Mouse (Mus musculus): ENCODE results near the gene Vti1a. TPM values are rescaled to one million over a fixed set of nuclear protein-coding genes. Genes with fewer than 3 reads are reported as not detected.

The Vti1a gene
- polyA plus RNA-seq, 1 experiment from 2014 or later, result 22.8 TPM

- H3K27ac ChIP-seq (ENCODE audit: low read depth, low read length), result no peak overlapping the region
- H3K4me2 ChIP-seq (ENCODE audit: low read length), result no peak overlapping the region
- WGBS, result 96% methylated on average over 4 of the region's 4 CpGs
- H3K4me3 ChIP-seq (ENCODE audit: low read depth, low read length), result no peak overlapping the region
- DNase-seq (ENCODE audit: low spot score), result no peak
- no peak overlapping the region for H3K9ac ChIP-seq (ENCODE audit: low read length)
- peaks cover 11% of the 10 kb centered on the region for H3K4me1 ChIP-seq (ENCODE audit: control insufficient read depth, insufficient read depth, low read length)
- H3K9me3 ChIP-seq (replicated peaks; ENCODE audit: control insufficient read depth, low read length), result no peaks in the 10 kb centered on the region
- ATAC-seq, result no peak
- H3K36me3 ChIP-seq (ENCODE audit: control insufficient read depth, insufficient read depth, low read length), result no peaks in the 10 kb centered on the region
- H3K27me3 ChIP-seq (replicated peaks; ENCODE audit: control insufficient read depth, insufficient read depth, low read length), result peaks cover 7% of the 10 kb centered on the region; the same call in 1 of the 2 replicates
Observed at GRCm38 (mm10) chr19:55377465-55377864, 61.4 kb downstream of the Vti1a start.

- H3K9me3 ChIP-seq (replicated peaks; ENCODE audit: control insufficient read depth, low read length), result no peaks in the 10 kb centered on the region
- no peaks in the 10 kb centered on the region for H3K36me3 ChIP-seq (ENCODE audit: control insufficient read depth, insufficient read depth, low read length)
- no peak overlapping the region for H3K9ac ChIP-seq (ENCODE audit: low read length)
- no peak overlapping the region for H3K4me2 ChIP-seq (ENCODE audit: low read length)
- peaks cover 11% of the 10 kb centered on the region for H3K4me1 ChIP-seq (ENCODE audit: control insufficient read depth, insufficient read depth, low read length)
- no peak overlapping the region for H3K27ac ChIP-seq (ENCODE audit: low read depth, low read length)
- H3K4me3 ChIP-seq (ENCODE audit: low read depth, low read length), result no peak overlapping the region
- no peak for DNase-seq (ENCODE audit: low spot score)
- WGBS, result 63% methylated on average over 2 of the region's 2 CpGs
- peaks cover 14% of the 10 kb centered on the region; the same call in 1 of the 2 replicates for H3K27me3 ChIP-seq (replicated peaks; ENCODE audit: control insufficient read depth, insufficient read depth, low read length)
- no peak for ATAC-seq
Observed at GRCm38 (mm10) chr19:55378884-55379283, 62.8 kb downstream of the Vti1a start.

DNA sequence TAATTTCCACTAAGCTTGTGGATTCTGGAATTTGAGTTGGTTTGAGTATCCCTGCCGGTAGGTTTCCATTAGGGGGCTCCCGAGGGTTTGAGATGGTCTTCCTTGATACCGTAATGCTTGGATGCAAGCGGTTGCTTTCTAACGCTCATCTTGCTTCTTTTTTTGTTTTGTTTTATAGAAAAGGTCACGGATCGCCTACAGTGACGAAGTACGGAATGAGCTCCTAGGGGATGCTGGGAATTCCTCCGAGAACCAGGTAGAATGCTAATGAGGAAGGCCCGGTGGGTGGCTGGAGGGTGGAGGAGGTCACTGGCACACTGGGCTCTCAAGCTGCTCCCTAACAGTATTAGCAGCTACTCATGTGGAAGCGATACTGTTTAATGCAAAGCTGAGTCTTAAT lies 64.7 kb downstream of the Vti1a start:
- ATAC-seq, result peak; percentile 65

GRCm38 (mm10) chr19:55381343-55381742 lies 65.2 kb downstream of the Vti1a start:
- H3K9ac ChIP-seq (ENCODE audit: low read length), result no peak overlapping the region
- H3K4me2 ChIP-seq (ENCODE audit: low read length), result peak overlapping the region; percentile 38
- ATAC-seq, result peak; percentile 38; the same call in 1 of the 2 replicates

More for the DNA sequence above, 64.7 kb downstream of the Vti1a start:
- 0 out of 2 replicates have a peak overlapping the region, but pooled peaks have one; percentile 5 for H3K4me3 ChIP-seq (ENCODE audit: low read depth, low read length)
- H3K9ac ChIP-seq (ENCODE audit: low read length), result no peak overlapping the region
- peaks cover 16% of the 10 kb centered on the region for H3K27me3 ChIP-seq (replicated peaks; ENCODE audit: control insufficient read depth, insufficient read depth, low read length)
- no peak overlapping the region; the same call in 1 of the 2 replicates for H3K27ac ChIP-seq (ENCODE audit: low read depth, low read length)
- no peaks in the 10 kb centered on the region for H3K36me3 ChIP-seq (ENCODE audit: control insufficient read depth, insufficient read depth, low read length)
- H3K9me3 ChIP-seq (replicated peaks; ENCODE audit: control insufficient read depth, low read length), result no peaks in the 10 kb centered on the region
- 3% methylated on average over 12 of the region's 12 CpGs for WGBS
- peaks cover 11% of the 10 kb centered on the region for H3K4me1 ChIP-seq (ENCODE audit: control insufficient read depth, insufficient read depth, low read length)
- DNase-seq (ENCODE audit: low spot score), result peak; percentile 80
- H3K4me2 ChIP-seq (ENCODE audit: low read length), result peak overlapping the region; percentile 38

GRCm38 (mm10) chr19:55382745-55383144 lies 66.7 kb downstream of the Vti1a start:
- Histone ChIP-seq H3K9ac (ENCODE audit: low read length) (no peak overlapping the region), H3K4me1 (ENCODE audit: control insufficient read depth, insufficient read depth, low read length) (peaks cover 8% of the 10 kb centered on the region), H3K9me3 (replicated peaks; ENCODE audit: control insufficient read depth, low read length) (no peaks in the 10 kb centered on the region), H3K27ac (ENCODE audit: low read depth, low read length) (no peak overlapping the region), H3K27me3 (replicated peaks; ENCODE audit: control insufficient read depth, insufficient read depth, low read length) (peaks cover 21% of the 10 kb centered on the region), H3K36me3 (ENCODE audit: control insufficient read depth, insufficient read depth, low read length) (no peaks in the 10 kb centered on the region), H3K4me3 (ENCODE audit: low read depth, low read length) (no peak overlapping the region), H3K4me2 (ENCODE audit: low read length) (no peak overlapping the region)
- no peak for ATAC-seq
- DNase-seq (ENCODE audit: low spot score), result no peak
- WGBS, result 75% methylated on average over 7 of the region's 7 CpGs

More at GRCm38 (mm10) chr19:55381343-55381742, 65.2 kb downstream of the Vti1a start:
- Histone ChIP-seq H3K27me3 (replicated peaks; ENCODE audit: control insufficient read depth, insufficient read depth, low read length) (peaks cover 21% of the 10 kb centered on the region), H3K4me3 (ENCODE audit: low read depth, low read length) (no peak overlapping the region), H3K4me1 (ENCODE audit: control insufficient read depth, insufficient read depth, low read length) (peaks cover 11% of the 10 kb centered on the region), H3K9me3 (replicated peaks; ENCODE audit: control insufficient read depth, low read length) (no peaks in the 10 kb centered on the region), H3K27ac (ENCODE audit: low read depth, low read length) (no peak overlapping the region), H3K36me3 (ENCODE audit: control insufficient read depth, insufficient read depth, low read length) (no peaks in the 10 kb centered on the region)
- WGBS, result 28% methylated on average over 7 of the region's 7 CpGs
- DNase-seq (ENCODE audit: low spot score), result no peak

- WGBS, result 54% methylated on average over 15 of the region's 15 CpGs
- no peak overlapping the region for H3K4me3 ChIP-seq (ENCODE audit: low read depth, low read length)
- H3K27ac ChIP-seq (ENCODE audit: low read depth, low read length), result peak overlapping the region; percentile 44; the same call in 1 of the 2 replicates
- ATAC-seq, result peak; percentile 33; the same call in 1 of the 2 replicates
- peaks cover 21% of the 10 kb centered on the region for H3K27me3 ChIP-seq (replicated peaks; ENCODE audit: control insufficient read depth, insufficient read depth, low read length)
- H3K9me3 ChIP-seq (replicated peaks; ENCODE audit: control insufficient read depth, low read length), result no peaks in the 10 kb centered on the region
- no peak overlapping the region; the same call in 1 of the 2 replicates for H3K9ac ChIP-seq (ENCODE audit: low read length)
- peaks cover 8% of the 10 kb centered on the region for H3K4me1 ChIP-seq (ENCODE audit: control insufficient read depth, insufficient read depth, low read length)
- H3K36me3 ChIP-seq (ENCODE audit: control insufficient read depth, insufficient read depth, low read length), result no peaks in the 10 kb centered on the region
- DNase-seq (ENCODE audit: low spot score), result peak; percentile 63
- peak overlapping the region; percentile 5; the same call in 1 of the 2 replicates for H3K4me2 ChIP-seq (ENCODE audit: low read length)
Observed at GRCm38 (mm10) chr19:55384634-55385033, 68.5 kb downstream of the Vti1a start.

DNA sequence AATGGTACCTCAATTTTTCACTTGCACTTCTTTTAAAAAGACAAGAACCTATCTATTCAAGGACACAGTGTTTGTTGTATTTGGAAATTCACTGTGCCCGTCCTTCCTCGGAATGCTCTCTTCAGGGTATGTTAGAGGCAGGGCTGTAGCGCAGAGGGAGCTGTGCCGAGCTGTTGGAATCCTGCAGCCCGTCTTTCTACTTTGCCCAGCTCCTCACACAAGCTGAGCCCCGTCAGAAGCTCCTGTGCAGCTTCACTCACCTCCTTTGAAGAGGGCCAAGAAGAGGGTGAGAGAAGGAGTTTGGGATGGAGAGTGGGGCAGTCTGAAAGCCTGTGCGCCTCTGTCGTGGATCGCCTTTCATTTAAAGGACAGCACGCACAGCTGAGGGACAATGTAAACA lies 72.9 kb downstream of the Vti1a start:
- no peak for ATAC-seq
- Histone ChIP-seq H3K27ac (ENCODE audit: low read depth, low read length) (peak overlapping the region; percentile 59), H3K4me3 (ENCODE audit: low read depth, low read length) (no peak overlapping the region), H3K4me1 (ENCODE audit: control insufficient read depth, insufficient read depth, low read length) (no peaks in the 10 kb centered on the region), H3K36me3 (ENCODE audit: control insufficient read depth, insufficient read depth, low read length) (no peaks in the 10 kb centered on the region), H3K9me3 (replicated peaks; ENCODE audit: control insufficient read depth, low read length) (no peaks in the 10 kb centered on the region), H3K9ac (ENCODE audit: low read length) (peak overlapping the region; percentile 36), H3K4me2 (ENCODE audit: low read length) (peak overlapping the region; percentile 20; the same call in 1 of the 2 replicates), H3K27me3 (replicated peaks; ENCODE audit: control insufficient read depth, insufficient read depth, low read length) (peaks cover 7% of the 10 kb centered on the region)
- DNase-seq (ENCODE audit: low spot score), result no peak
- WGBS, result 47% methylated on average over 10 of the region's 10 CpGs

- Histone ChIP-seq H3K4me2 (ENCODE audit: low read length) (no peak overlapping the region), H3K27ac (ENCODE audit: low read depth, low read length) (no peak overlapping the region)
- ATAC-seq, result no peak
Observed at GRCm38 (mm10) chr19:55390323-55390722, 74.2 kb downstream of the Vti1a start.

DNA sequence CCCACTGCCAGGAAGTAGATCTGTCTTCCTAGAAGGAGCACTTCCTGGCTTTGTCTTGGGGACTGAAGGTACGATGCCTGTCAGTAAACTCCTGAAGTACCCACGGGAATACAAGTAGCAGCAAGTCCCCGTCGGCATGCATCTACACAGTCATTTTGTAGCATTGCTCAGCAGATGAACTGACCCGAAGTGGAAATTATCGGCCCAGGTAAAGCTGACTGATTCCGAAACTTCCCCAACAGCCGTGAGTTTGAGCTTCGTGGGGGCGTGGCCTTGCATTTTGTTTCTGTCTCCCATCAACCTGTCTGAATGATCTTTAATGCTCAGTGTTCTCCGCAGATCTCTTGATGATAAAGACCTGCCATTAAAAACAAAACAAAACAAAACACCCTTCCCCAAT lies 85.5 kb downstream of the Vti1a start:
- Histone ChIP-seq H3K4me1 (ENCODE audit: control insufficient read depth, insufficient read depth, low read length) (no peaks in the 10 kb centered on the region), H3K9ac (ENCODE audit: low read length) (no peak overlapping the region), H3K4me3 (ENCODE audit: low read depth, low read length) (no peak overlapping the region), H3K4me2 (ENCODE audit: low read length) (no peak overlapping the region), H3K9me3 (replicated peaks; ENCODE audit: control insufficient read depth, low read length) (no peaks in the 10 kb centered on the region), H3K36me3 (ENCODE audit: control insufficient read depth, insufficient read depth, low read length) (no peaks in the 10 kb centered on the region), H3K27me3 (replicated peaks; ENCODE audit: control insufficient read depth, insufficient read depth, low read length) (no peaks in the 10 kb centered on the region), H3K27ac (ENCODE audit: low read depth, low read length) (no peak overlapping the region)
- ATAC-seq (no peak), DNase-seq (ENCODE audit: low spot score) (no peak)
- WGBS, result 89% methylated on average over 11 of the region's 11 CpGs

More at GRCm38 (mm10) chr19:55390323-55390722, 74.2 kb downstream of the Vti1a start:
- Histone ChIP-seq H3K4me1 (ENCODE audit: control insufficient read depth, insufficient read depth, low read length) (no peaks in the 10 kb centered on the region), H3K36me3 (ENCODE audit: control insufficient read depth, insufficient read depth, low read length) (no peaks in the 10 kb centered on the region), H3K27me3 (replicated peaks; ENCODE audit: control insufficient read depth, insufficient read depth, low read length) (peaks cover 7% of the 10 kb centered on the region; the same call in 1 of the 2 replicates), H3K9ac (ENCODE audit: low read length) (no peak overlapping the region), H3K4me3 (ENCODE audit: low read depth, low read length) (no peak overlapping the region), H3K9me3 (replicated peaks; ENCODE audit: control insufficient read depth, low read length) (no peaks in the 10 kb centered on the region)
- no peak for DNase-seq (ENCODE audit: low spot score)
- WGBS, result 69% methylated on average over 11 of the region's 11 CpGs
